Mouse (Mus musculus): Measurements from ENCODE around the gene Trim44.

Gene Trim44

GRCm38 (mm10) chr2:102362896-102363530 is 44.6 kb downstream of the Trim44 start:
- no peak for DNase-seq

- DNase-seq: no peak
These were observed 45.4 kb downstream of the Trim44 start for GRCm38 (mm10) chr2:102362266-102362665.

GRCm38 (mm10) chr2:102356879-102357695 is 50.5 kb downstream of the Trim44 start:
- no peak for DNase-seq

GRCm38 (mm10) chr2:102354076-102354475 is 53.6 kb downstream of the Trim44 start:
- DNase-seq: no peak

- no peak for DNase-seq
These were observed 66.2 kb downstream of the Trim44 start for GRCm38 (mm10) chr2:102341429-102341828.

- no peak for DNase-seq
These were observed 70.8 kb downstream of the Trim44 start for GRCm38 (mm10) chr2:102336816-102337215.

GRCm38 (mm10) chr2:102331932-102332331 is 75.7 kb downstream of the Trim44 start:
- no peak for DNase-seq

GRCm38 (mm10) chr2:102331092-102331491 is 76.5 kb downstream of the Trim44 start:
- DNase-seq: no peak

GRCm38 (mm10) chr2:102325921-102326320 is 81.7 kb downstream of the Trim44 start:
- DNase-seq: no peak

- no peak for DNase-seq
These were observed 83.3 kb downstream of the Trim44 start for GRCm38 (mm10) chr2:102324336-102324735.

GRCm38 (mm10) chr2:102316540-102316939 is 91.1 kb downstream of the Trim44 start:
- peak; percentile 32 for DNase-seq

- no peak for DNase-seq
These were observed 92.5 kb downstream of the Trim44 start for GRCm38 (mm10) chr2:102315153-102315552.

GRCm38 (mm10) chr2:102314610-102315009 is 93.0 kb downstream of the Trim44 start:
- no peak for DNase-seq

GRCm38 (mm10) chr2:102314068-102314467 is 93.6 kb downstream of the Trim44 start:
- DNase-seq: no peak

- no peak for DNase-seq
These were observed 94.7 kb downstream of the Trim44 start for GRCm38 (mm10) chr2:102312903-102313302.

GRCm38 (mm10) chr2:102303274-102303673 is 104.4 kb downstream of the Trim44 start:
- DNase-seq: no peak

GRCm38 (mm10) chr2:102302532-102302931 is 105.1 kb downstream of the Trim44 start:
- DNase-seq: no peak

GRCm38 (mm10) chr2:102294827-102295270 is 112.8 kb downstream of the Trim44 start:
- DNase-seq: no peak

GRCm38 (mm10) chr2:102293181-102293580 is 114.4 kb downstream of the Trim44 start:
- DNase-seq: no peak

- DNase-seq: no peak
These were observed 115.6 kb downstream of the Trim44 start for GRCm38 (mm10) chr2:102292051-102292450.

GRCm38 (mm10) chr2:102291533-102291932 is 116.1 kb downstream of the Trim44 start:
- no peak for DNase-seq

GRCm38 (mm10) chr2:102290041-102290440 is 117.6 kb downstream of the Trim44 start:
- DNase-seq: no peak

- DNase-seq: no peak
These were observed 119.0 kb downstream of the Trim44 start for GRCm38 (mm10) chr2:102288676-102289075.

- DNase-seq: no peak
These were observed 120.3 kb downstream of the Trim44 start for GRCm38 (mm10) chr2:102287369-102287768.
